Mouse (Mus musculus) cerebellum, adult 18-20 months (tissue): ENCODE measurements around the gene Crispld2.

Source experiments
- DNase-seq, 2 experiments: peaks; one replicate each; pipeline ENCODE4 v3.0.0; 2021

Gene Crispld2

GRCm38 (mm10) chr8:119992249-119992648 lies at the start of gene Crispld2:
Crispld2 (plus strand) TSS chr8:119992438.
- peak; percentile 27 to 32 for DNase-seq

GRCm38 (mm10) chr8:119943616-119944015 lies 48.6 kb upstream of the Crispld2 start:
- DNase-seq, result peak; percentile 44 to 45

GRCm38 (mm10) chr8:119944096-119944811 lies 48.0 kb upstream of the Crispld2 start:
- DNase-seq, result peak; percentile 82 to 88

GRCm38 (mm10) chr8:119946326-119946865 lies 45.8 kb upstream of the Crispld2 start:
- no peak for DNase-seq

GRCm38 (mm10) chr8:119947653-119948052 lies 44.6 kb upstream of the Crispld2 start:
- DNase-seq, result no peak

- DNase-seq, result no peak
Observed at GRCm38 (mm10) chr8:119948340-119948739, 43.9 kb upstream of the Crispld2 start.

- DNase-seq, result no peak
Observed at GRCm38 (mm10) chr8:119952282-119952681, 40.0 kb upstream of the Crispld2 start.

- no peak for DNase-seq
Observed at GRCm38 (mm10) chr8:119952747-119953146, 39.5 kb upstream of the Crispld2 start.

- no peak for DNase-seq
Observed at GRCm38 (mm10) chr8:119955333-119955732, 36.9 kb upstream of the Crispld2 start.

GRCm38 (mm10) chr8:119958076-119958475 lies 34.2 kb upstream of the Crispld2 start:
- DNase-seq, result no peak

GRCm38 (mm10) chr8:119960531-119961104 lies 31.6 kb upstream of the Crispld2 start:
- DNase-seq, result peak; percentile 76 to 77

GRCm38 (mm10) chr8:119964859-119965258 lies 27.4 kb upstream of the Crispld2 start:
- DNase-seq, result no peak

GRCm38 (mm10) chr8:119967435-119967834 lies 24.8 kb upstream of the Crispld2 start:
- no peak for DNase-seq

- DNase-seq, result no peak
Observed at GRCm38 (mm10) chr8:119970169-119970568, 22.1 kb upstream of the Crispld2 start.

GRCm38 (mm10) chr8:119972558-119972957 lies 19.7 kb upstream of the Crispld2 start:
- DNase-seq, result no peak

GRCm38 (mm10) chr8:119978770-119979381 lies 13.4 kb upstream of the Crispld2 start:
- DNase-seq, result peak; percentile 13 to 23

GRCm38 (mm10) chr8:119981253-119981652 lies 11.0 kb upstream of the Crispld2 start:
- DNase-seq, result no peak

- DNase-seq, result no peak
Observed at GRCm38 (mm10) chr8:119984085-119984484, 8.2 kb upstream of the Crispld2 start.

- no peak for DNase-seq
Observed at GRCm38 (mm10) chr8:119986174-119986573, 6.1 kb upstream of the Crispld2 start.

- peak; percentile 30 to 42 for DNase-seq
Observed at GRCm38 (mm10) chr8:119988087-119988486, 4.2 kb upstream of the Crispld2 start.

GRCm38 (mm10) chr8:119994114-119994513 lies 1.9 kb downstream of the Crispld2 start:
- no peak for DNase-seq

- no peak for DNase-seq
Observed at GRCm38 (mm10) chr8:119994556-119994955, 2.3 kb downstream of the Crispld2 start.

- DNase-seq, result no peak
Observed at GRCm38 (mm10) chr8:119997266-119997665, 5.0 kb downstream of the Crispld2 start.

GRCm38 (mm10) chr8:120000461-120000860 lies 8.2 kb downstream of the Crispld2 start:
- no peak for DNase-seq
